Mouse (Mus musculus) right cerebral cortex, adult 2 months (tissue): ENCODE measurements at regions not wholly inside any gene's neighbourhood (a gene's known extent, or its start where the extent isn't known, plus 50 kb on each side); places are given as distances from the start of the nearest gene placed in this dataset.

Experiments used
- DNase-seq, 2 experiments: peaks; one replicate each; pipeline ENCODE4 v3.0.0; 2021 to 2022; ENCODE audit warnings: low spot score in 2 of 2

DNA sequence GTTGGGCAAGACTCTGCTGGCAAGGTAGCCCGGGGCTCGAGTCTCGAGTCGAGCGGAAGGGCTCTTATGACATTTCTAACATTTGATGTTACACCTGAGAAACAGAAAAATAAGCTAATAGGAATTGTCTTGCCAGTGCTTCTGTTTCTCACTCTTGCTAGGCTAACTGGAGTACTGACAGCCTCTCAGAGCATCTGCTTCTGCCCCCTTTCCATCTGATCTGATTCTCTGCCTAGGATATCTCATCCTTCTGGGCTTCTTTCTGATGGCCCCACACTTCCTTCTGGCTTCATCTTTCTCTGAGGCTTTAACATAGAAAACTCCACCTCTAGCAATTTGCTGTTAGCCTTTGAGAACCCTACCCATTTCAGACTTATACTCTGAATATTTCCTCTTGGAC is 95.0 kb upstream of the Arhgef9 start:
- no peak for DNase-seq

DNA sequence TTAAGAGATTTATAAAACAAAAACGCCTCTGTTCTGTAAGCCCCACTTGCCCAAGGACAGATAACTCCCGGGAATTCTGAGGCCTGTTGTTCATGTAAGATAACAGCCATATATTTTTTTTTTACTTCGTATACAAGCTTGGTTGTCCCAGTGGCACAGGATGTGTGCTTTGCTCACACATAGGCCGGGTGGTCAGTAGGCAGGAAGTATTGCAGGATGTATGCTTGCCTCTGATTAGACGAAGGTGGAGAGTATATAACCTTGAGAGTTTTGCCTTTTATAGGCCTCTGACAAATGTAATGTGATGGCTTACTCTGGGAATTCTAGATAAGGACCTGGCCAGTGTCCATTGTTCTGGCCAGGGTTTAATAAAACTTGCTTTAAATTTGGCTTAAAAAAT is 85.4 kb upstream of the Arhgef9 start:
- DNase-seq: no peak

- DNase-seq: peak; percentile 4 to 5
Observed at GRCm38 (mm10) chrX:95253517-95253916, 56.9 kb upstream of the Arhgef9 start.
